Mouse (Mus musculus): Measurements from ENCODE around the gene Shisa2.

Gene Shisa2

DNA sequence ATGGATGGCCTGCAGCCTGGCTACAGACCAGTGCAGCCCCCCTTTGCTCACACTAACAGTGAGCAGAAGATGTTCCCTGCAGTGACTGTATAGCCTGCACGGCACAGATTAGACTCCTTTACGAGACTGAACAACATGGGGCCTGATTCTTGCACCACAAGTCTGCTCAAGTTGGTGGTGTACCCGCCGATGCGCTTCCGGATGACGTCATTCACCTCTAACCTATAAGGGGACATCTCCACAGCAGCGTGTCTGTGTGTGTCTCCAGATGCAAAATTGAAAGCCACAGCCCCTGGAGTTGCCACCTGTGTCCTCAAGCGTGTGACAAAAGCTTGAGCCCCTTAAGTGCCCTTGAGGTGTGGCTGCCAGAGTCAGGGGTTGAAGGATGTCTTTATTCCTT lies 5.0 kb downstream of the Shisa2 start:
- in situ Hi-C loops (cut with MboI, MseI) = no loop called here

DNA sequence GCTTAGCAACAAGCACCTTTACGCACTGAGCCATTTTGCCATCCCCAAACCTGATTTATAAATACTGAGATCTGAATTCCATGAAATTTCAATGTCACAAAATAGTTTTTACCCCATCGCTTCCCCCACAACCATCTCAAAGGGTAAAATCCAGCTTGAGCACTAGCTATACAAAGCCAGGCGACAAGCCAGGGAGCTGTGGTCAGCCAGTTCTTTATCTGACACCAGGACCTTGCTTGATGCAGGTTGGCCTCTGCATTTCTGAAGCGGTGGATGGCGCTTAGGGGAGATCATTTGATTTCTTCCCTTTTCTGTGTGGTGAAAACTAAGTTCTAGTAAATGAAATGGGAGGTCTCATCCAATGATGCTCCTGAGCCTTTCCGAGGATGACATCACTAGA lies 7.0 kb downstream of the Shisa2 start:
- in situ Hi-C loops (cut with MboI, MseI) = no loop called here

DNA sequence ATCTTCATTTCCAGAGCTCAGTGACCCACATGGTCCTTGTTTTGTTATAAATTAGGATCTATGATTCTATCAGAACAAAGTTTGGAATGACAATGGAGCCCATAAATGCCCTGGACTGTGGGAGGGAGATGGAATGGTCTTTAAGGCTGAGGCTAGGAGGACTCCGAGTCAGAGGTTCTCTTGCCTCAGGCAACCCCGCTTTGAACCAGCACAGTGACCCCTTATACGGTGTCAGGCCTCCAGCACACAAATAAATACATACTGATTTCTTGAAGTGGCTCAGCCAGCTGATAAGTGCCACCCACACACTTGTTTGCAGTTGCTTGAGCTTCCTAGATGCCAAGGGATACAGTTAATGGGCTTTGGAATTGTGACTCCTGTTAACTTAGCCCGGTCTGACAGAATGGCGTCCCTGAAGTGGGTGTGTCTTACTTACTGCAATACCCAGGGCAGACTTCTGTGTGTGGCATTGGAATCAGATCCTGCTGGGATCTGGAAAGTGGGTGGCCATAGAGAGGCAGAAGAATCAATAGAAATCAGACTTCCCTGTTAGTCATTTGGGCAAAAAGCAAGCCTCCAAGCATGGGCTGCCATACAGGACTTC lies 8.3 kb downstream of the Shisa2 start:
- in situ Hi-C loops (cut with MboI, MseI) = no loop called here

DNA sequence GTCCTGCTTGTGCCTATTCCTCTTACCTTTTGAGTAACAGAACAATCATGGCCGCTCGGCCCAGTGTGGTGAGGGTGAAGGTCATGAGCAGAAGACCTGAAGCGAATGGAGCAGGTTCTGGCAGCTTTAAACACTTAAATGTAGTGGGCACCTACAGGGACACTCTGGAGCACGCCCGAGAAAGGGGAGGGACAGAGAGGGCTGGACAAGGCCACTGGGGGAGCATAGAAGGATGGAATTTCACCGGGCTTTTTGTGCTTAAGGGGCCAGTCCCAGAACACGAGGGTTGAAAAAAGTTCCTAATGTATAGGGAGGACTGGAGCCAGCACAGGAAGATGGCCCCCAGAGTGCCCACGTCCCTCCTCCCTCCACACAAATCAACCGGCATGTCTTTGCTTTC lies 8.9 kb downstream of the Shisa2 start:
- in situ Hi-C loops (cut with MboI, MseI) = no loop called here

DNA sequence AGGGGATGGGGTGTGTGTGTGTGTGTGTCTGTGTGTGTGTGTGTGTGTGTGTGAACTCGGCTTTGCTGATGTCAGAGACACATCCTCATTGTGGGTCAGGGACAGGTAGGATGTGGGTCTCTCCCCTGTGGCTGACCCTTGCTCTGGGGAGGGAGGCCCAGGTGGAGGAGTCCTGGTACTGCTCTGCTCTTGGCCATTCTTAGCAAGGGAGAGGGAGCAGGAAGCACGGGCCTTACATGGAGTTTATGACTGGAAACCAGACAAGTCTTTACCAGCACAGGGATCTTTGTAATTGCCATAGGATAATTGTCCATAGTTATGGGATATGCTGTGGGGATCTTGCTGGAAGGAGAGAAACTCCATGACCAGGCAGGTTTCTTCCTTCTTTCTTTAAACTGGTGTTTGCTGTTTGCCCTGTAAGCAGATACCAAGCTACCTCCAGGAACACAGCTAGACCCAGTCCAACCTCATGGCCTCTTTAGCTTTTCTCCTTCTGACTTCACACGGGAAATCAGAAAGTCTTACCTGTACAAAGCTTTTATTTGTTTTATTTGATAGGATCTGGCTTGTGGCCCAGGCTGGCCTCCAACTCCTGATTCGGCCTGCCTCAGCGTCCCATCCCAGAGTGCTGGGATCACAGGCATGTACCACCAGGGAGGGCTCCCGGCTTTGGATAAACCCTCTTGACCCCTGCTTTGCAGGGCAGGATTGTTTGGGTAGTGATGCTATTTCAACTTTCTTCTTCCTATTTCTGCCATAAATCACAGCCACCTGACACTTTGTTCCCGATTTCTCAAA lies 14.0 kb downstream of the Shisa2 start:
- in situ Hi-C loops (cut with MboI, MseI) = no loop called here

DNA sequence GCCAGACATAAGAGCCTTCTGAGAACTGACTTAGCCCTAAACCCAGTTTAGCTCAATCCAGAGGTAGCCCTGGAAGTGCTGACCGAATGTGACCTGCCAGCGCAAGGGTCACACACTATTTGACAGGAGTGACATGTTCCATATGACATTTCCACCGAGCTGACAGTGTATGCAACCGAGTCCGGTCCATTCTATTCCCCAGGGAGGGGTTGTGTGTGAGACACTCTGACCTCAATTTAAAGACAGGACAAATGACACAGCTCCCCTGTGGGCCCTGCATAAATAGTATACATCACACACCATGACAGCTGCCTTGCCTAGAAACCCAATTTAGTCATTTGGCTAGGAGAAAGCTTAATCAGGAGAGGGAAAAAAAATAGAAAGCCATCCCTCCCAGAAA lies 16.7 kb downstream of the Shisa2 start:
- in situ Hi-C loops (cut with MboI, MseI) = no loop called here

DNA sequence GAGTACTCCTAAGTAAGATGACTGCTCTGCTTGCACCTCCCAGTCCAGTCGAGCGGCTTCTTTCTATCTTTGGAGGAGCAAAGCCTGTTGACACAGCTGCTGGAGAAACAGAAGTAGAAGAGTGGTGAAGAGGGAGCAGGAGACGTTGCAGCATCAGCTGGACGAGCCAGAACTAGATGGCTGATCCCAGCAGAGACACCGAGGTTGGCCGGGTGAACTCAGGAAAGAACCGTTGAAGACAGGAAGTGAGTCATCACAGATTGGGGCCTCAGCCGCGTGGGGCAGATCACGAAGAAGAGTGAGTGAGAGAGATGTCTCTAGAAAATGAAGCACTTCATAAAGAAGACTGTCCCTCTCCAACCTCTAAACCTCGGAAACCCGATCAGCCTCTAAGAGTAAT lies 18.5 kb downstream of the Shisa2 start:
- in situ Hi-C loops (cut with MboI, MseI) = no loop called here

DNA sequence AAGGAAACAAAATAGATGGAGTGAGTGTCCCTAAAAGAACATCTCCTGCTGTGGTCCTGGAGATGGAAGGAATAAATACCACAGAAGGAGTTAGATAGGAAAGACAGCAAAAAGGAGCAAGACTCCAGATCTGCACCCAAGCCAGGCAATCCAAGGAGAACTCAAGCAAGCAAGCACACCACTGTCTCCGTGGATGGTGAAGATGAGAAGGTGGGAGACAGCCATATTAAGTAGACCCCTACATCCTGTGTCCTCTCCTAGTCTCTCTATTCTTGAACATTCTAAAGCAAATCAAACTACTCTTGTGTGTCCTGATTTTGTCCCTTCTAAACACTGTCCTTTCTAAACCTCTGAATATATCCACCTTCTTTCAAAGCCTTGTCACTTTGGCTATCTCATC lies 19.1 kb downstream of the Shisa2 start:
- in situ Hi-C loops (cut with MboI, MseI) = no loop called here

DNA sequence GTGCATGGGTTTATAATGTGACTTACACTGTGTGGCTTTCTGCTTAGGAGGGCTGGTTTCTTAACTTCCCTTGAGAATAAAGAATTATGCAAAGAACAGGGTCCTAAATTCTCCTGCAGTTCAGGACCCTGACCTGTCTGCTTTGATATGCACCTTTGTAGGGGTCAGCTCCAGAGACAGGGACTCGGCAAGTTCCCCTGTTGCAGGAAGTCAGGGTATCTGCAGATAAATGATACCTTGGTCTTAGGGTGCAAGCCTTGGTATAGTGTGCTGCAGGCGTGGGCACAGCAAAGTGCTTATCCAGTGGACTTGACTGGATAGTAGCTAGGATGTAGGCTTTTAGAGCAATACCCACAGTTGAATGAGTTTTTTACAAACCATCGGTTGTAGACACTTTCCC lies 19.8 kb downstream of the Shisa2 start:
- in situ Hi-C loops (cut with MboI, MseI) = no loop called here

DNA sequence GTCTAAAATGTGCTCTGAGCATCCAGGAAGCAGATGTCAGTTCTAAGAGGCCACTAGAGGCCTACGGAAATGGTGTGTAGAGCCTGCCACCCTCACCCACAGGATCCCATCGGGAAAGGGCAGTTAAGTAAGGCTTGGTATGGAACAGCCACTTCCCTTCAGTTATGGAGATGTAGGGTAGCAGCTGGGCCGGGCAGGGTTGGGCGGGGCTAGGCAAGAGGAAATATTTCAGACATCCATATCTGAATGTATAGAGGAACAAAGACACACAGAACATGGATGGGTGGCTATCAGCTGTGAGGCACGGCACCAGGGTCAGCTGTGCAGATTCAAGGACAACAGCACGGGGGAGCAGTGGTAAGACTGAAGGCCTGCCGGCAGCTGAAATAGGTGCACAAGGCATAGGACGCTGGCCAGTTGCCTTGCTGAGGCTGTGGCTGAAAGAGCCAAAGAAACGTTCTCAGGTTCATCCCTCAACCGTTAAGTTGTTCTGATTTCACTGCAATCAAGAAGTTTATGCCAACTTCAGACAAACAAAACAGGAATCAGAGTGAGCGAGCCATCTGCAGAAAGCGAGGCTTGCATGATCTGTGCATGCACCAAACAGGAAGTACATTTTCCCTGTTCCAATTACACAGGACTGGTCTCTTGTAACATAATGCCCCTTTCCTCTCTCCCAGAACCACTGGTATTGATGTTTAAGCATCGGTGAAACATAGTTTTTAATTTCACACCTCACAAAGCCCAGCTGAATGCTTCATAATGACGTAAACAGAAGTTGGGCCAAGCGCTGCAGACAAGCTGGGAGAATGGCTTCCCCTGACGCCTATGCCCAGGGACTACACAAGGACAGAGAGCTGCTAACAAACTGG lies 22.0 kb downstream of the Shisa2 start:
- in situ Hi-C loops (cut with MboI, MseI) = no loop called here

DNA sequence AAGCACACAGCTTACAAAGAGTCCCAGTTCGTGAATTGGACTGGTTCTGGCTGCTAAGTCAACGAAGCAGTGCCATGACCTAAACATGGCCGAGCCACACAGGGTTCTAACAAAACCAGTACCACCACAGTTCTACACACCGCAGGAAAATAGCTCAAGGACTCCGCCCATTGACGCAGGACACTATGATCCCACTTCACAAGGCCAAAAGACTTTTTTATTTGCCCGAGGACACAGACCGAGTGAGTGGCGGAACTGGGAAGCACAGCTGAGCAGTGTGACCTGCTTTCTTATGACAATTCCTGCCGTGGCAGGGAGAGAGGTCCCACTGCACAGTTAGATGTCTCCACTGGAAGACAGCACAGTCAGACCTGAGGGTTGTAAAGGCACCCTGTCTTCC lies 23.5 kb downstream of the Shisa2 start:
- in situ Hi-C loops (cut with MboI, MseI) = no loop called here

DNA sequence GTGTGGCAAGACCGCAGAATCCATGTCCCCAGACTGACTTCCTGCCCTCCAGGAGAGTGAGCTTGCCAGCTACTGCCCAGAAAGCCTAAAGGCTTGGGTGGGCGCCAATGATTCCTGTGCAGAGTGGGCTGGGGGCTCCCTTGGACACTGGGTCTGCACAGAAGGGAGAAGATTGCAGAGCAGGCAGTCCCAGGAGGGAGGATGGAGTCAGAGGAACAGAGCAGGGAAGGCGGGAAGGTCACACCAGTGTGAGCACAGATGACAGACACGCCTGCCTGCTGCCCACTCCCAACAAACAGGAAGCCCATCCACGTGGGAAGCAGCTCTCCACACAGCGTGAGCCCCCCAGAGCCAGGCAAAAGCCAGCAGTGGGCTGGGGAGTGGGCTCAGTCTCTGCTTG lies 24.2 kb downstream of the Shisa2 start:
- in situ Hi-C loops (cut with MboI, MseI) = no loop called here

DNA sequence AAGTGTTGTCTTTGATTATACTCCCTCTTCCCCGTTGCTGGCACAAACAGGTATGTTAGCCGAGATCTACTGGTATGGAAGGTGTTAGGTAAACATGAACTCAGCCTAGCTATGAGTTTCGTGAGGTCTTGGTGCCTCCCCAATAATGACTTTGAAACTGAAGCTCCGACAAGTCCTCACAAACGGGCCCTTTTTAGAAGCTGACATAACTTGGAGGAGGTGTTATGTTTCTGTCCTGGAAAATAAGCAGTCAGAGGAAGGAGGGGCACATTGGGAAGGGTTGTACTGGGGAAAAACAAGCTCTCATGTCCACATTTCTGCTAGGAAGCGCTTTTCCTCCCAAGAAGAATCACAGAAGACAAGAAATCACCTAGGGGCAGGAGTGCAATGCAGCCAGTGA lies 31.5 kb downstream of the Shisa2 start:
- in situ Hi-C loops (cut with MboI, MseI) = no loop called here

DNA sequence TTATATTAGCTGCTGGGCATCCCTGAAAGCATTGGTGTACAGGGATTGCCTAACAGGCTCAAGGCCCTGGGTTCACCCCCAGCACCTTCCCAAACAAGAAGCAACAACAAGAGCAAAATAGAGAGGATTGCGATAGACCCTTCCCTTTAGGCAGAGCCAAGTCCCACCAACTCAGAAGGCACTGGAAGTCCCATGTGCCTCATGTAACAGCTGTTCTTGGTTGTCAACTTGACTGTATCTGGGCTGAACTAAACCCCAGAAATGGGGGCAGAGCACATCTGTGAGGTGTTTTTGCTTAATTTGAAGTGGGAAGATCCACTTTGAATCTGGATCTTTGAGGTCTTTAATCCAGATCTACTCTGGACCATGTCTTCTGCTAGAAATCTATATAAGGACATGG lies 32.0 kb downstream of the Shisa2 start:
- in situ Hi-C loops (cut with MboI, MseI) = no loop called here

DNA sequence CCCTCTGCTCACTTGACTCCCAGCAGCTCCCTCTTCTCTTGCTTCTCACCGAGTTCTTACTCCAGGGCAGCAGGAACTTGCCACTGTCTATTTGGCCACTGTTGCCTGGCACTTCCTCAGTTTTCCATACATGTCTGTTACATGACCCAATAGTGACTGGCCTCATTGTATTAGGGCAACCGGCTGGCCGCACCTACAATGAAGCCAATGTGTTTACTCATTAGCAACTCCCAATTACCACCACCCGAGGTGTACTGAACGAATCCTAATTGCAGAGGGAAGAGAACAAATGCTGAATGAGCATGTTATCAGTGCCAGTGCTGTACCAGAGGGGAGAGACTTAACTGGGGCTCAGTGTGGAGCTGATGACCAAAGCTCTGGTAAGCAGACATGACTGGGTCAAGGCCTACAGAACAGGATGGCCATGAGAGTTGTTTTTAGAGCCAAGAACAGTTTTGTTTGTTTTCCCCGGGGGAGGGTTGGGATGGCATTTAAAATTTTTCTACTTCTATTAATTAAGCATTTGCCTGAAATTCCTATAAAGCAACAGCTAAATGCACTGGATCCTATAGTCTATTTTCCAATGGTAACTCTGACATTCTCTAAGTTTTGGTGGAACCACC lies 47.9 kb downstream of the Shisa2 start:
- in situ Hi-C loops (cut with MboI, MseI) = no loop called here

DNA sequence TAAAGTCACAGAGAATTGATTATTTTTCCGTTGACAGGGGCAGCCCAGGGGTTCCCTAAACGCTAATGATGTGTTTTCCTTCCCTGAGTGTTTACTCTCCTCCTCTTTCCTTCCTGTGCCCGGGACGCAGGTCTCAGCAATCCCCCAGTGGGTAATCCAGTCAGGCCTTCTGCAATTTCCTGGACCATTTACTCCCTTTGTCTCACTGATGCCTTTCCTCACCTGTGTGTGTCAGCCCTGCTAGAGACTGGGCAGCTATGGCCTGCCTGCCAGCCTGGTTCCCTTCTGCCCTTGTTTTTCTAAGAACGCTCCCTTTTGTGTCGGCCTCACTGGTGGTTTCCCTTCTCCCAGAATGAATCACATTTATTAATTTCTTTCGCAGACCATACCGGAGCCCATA lies 49.4 kb downstream of the Shisa2 start:
- in situ Hi-C loops (cut with MboI, MseI) = no loop called here

DNA sequence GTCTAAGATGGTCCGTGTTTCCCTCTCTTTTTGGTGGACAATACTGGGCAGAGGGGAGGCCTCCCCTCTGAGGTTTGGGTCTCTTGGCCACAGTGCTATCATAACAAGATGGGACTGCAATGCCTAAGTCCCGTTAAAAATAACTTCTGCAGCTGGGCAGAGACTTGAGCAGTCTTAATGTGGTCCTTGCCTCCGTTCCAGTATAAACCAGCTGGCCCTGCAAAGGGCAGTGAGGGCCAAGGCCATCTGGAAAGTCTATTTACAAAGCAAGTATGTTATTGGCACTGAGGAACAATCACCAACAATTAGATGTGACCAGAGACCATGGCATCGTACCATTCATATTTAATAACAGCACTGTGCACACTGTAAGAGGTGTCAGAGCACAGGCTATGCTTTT lies 50.2 kb downstream of the Shisa2 start:
- in situ Hi-C loops (cut with MboI, MseI) = no loop called here

DNA sequence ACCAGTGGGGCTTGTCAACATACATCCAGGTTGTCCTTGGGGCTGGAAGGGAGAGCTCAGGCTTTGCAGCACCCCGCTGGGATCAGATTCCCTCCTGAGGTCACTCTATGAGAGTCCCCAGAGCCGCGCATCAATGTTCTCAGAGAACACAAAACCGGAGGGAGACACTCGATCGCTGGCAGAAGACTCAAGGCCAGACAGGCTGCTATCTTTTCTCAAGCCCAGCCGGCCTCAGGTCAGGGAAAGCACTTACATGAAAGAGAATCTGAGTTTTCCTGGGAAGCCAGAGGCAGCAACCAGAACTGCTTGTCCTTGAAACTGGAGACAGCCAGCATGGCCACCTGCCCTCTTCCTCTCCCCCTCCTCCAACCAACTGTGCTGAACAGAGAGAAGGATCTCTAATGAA lies 52.5 kb downstream of the Shisa2 start:
- in situ Hi-C loops (cut with MboI, MseI) = no loop called here
